Mouse (Mus musculus): ENCODE results near the gene Cep164.
"Not testable (repeated sequence)": the region's sequence is repeated elsewhere in the genome, so short reads cannot be mapped to it uniquely, and the experiment has no call there.

DNA sequence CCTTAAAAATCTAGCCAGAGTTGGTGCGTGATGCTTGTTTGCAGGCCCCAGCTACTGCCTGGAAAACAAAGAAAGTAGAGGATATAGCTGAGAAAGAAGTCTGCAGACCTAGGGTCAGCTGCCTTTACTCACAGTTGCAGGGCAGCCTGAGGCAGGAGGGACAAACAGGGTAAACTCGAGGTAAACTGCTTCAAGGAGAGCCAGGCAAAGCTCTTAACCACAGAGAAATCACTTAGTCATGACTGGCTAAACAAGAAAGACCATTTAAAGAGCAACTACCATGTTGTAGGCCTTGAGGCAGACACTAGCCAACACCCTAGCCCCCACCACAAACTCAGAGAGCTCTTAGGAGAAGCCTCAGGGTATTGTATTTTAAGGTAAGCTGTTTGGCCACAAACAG lies 17.7 kb upstream of the Cep164 start:
- TF ChIP-seq POLR2A (IDR thresholded peaks at IDR 0.05; ENCODE audit: borderline replicate concordance, extremely low read depth, low read depth, low read length); CTCF (IDR thresholded peaks at IDR 0.05; ENCODE audit: insufficient read depth, low read length): not testable (repeated sequence)

Data from lung, adult 2 months (tissue).